ENCODE assay signal across 33 mouse cellular contexts in the genomic region with DNA sequence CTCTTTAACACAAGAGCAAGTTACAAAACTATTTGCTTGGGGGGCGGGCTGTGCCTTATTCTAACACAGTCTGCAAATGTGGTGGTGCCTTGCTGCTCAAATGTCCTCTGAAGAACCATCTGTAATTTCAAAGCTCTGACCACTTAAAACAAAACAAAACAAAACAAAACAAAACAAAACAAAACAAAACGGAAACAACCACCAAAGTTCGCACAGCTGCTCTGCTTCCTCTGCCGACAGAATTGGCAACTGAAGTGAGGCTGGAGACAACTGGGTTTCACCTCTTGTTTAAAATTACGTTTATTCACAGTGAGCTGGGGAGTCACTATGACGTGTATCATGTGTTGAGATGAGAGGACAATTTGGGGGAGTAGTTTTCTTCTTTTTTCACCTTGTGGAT.
"Had no signal": no experiment of that assay in that cellular context is flagged by ENCODE, and none has a peak within 500 bp of the region (broad histone marks: within the 10 kb centered on the region; RNA-seq: fewer than 3 reads in every experiment).

No protein-coding gene starts in this region.

- H3K9me3 ChIP-seq: heart, embryonic 10.5 days; heart, embryonic 13.5 days; heart, embryonic 15.5 days; hindbrain, embryonic 10.5 days; hindbrain, embryonic 12.5 days; hindbrain, embryonic 13.5 days; hindbrain, embryonic 15.5 days; intestine, embryonic 15.5 days; kidney, embryonic 15.5 days had no signal

- ATAC-seq: hindbrain, embryonic 16.5 days; hindbrain, postnatal 0 days; inflammation-experienced regulatory T-cells, adult 6 months; intestine, embryonic 15.5 days; intestine, embryonic 16.5 days; intestine, postnatal 0 days had no signal

- H3K36me3 ChIP-seq: heart, embryonic 10.5 days; heart, embryonic 12.5 days; heart, embryonic 13.5 days; heart, embryonic 15.5 days; hindbrain, embryonic 10.5 days; hindbrain, embryonic 12.5 days; hindbrain, embryonic 13.5 days; hindbrain, embryonic 15.5 days; intestine, embryonic 15.5 days; kidney, embryonic 15.5 days had no signal

- H3K4me1 ChIP-seq: heart, embryonic 10.5 days; heart, embryonic 12.5 days; heart, embryonic 13.5 days; heart, embryonic 15.5 days; hindbrain, embryonic 10.5 days; hindbrain, embryonic 12.5 days; hindbrain, embryonic 13.5 days; hindbrain, embryonic 15.5 days; intestine, embryonic 15.5 days; kidney, embryonic 15.5 days had no signal

- H3K27ac ChIP-seq: heart, embryonic 10.5 days; heart, embryonic 13.5 days; heart, embryonic 15.5 days; hindbrain, embryonic 10.5 days; hindbrain, embryonic 12.5 days; hindbrain, embryonic 13.5 days; hindbrain, embryonic 14.5 days; hindbrain, embryonic 15.5 days; hindbrain, postnatal 0 days; intestine, embryonic 15.5 days; kidney, embryonic 15.5 days; kidney, postnatal 0 days; layer of hippocampus, adult 2 months had no signal

- H3K4me2 ChIP-seq: heart, embryonic 11.5 days; heart, embryonic 12.5 days; heart, embryonic 13.5 days; heart, embryonic 15.5 days; hindbrain, embryonic 12.5 days; hindbrain, embryonic 13.5 days; hindbrain, embryonic 14.5 days; hindbrain, embryonic 15.5 days; intestine, embryonic 15.5 days; kidney, embryonic 15.5 days had no signal

- DNase-seq: heart, postnatal 14 days; heart, postnatal 36 days; heart, postnatal 4 days; kidney, adult 11 months; kidney, adult 18-20 months; kidney, adult 2 months; kidney, adult 8-10 months; kidney, adult 9 months; kidney, postnatal 10 days; kidney, postnatal 14 days; kidney, postnatal 25 days; kidney, postnatal 36 days; layer of hippocampus, adult 9-11 months; layer of hippocampus, postnatal 36 days had no signal

- H3K27me3 ChIP-seq: heart, embryonic 12.5 days; heart, embryonic 13.5 days; heart, embryonic 15.5 days; hindbrain, embryonic 12.5 days; hindbrain, embryonic 13.5 days; hindbrain, embryonic 15.5 days; intestine, embryonic 15.5 days; kidney, embryonic 15.5 days had no signal

- H3K4me3 ChIP-seq: heart, embryonic 10.5 days; heart, embryonic 12.5 days; heart, embryonic 13.5 days; heart, embryonic 15.5 days; hindbrain, embryonic 10.5 days; hindbrain, embryonic 12.5 days; hindbrain, embryonic 13.5 days; hindbrain, embryonic 15.5 days; intestine, embryonic 15.5 days; kidney, embryonic 15.5 days; layer of hippocampus, adult 2 months had no signal

- H3K9ac ChIP-seq: heart, embryonic 12.5 days; heart, embryonic 13.5 days; heart, embryonic 15.5 days; hindbrain, embryonic 12.5 days; hindbrain, embryonic 13.5 days; hindbrain, embryonic 14.5 days; hindbrain, embryonic 15.5 days; intestine, embryonic 15.5 days; kidney, embryonic 15.5 days had no signal
